Mouse (Mus musculus): Measurements from ENCODE around the gene Trp53tg5. TPM values are rescaled to one million over a fixed set of nuclear protein-coding genes. Genes with fewer than 3 reads are reported as not detected.

The Trp53tg5 gene
- not detected in 2 replicates for polyA plus RNA-seq (2012; rRNA removed)

DNA sequence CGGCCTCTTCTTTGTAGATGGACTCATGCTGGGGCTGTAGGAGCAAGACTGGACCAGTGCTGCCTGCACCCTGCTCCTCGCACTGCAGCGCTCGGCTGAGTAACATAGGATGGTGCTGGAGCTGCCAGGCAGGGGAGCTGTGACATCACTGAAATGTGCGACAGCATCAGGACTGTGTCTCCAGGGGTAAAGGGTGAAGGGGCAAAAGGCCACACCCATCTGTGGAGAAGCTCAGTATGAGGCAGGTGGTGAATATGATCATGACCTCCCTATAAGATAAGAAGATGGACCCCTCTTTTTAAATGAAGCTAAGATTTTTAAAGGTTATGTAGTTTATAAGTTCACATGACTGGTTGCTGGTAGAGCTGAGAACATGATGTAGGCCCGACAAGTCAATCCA, at the start of gene Trp53tg5:
Gene Trp53tg5 (minus strand): TSS at position 101 of the 400 bp plus-strand sequence.

DNA sequence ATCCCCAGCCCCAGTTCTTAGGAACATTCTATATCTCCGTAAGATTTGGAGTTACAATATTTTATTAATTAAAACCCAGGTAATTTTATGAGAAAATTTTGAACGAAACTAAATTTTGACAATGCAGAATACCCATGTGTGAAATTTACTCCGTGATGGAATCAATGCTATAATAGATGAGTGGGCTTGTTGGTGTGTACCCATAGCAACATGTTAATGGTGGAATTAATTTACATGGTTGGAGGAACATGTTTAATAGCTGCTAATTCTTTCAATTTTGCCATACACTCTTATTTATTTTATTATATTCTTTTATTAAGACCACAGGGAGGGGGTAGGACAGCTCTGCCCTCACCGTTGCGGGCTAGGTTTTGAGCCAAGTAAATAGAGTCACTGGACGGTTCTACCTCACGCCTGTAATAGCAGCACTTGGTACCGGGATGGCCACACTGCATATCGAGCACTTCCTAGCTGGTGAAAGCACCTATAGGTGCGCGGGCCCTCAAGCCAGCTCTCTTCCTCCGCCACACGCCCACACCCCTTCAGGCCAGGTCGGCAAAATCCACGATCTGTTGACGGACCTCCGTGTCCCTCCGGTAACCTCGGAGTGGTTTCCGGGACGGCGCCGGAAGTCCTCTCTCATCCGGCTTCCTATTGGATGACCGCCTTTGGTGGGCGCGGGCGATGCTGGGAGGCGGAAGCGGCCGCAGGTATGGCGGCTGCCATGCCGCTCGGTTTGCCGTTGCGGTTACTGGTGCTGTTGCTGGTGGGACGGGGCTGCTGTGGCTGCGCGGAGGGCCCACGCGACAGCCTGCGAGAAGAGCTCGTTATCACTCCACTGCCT, 23.5 kb upstream of the Trp53tg5 start, which contains the start of gene Pigt:
Gene Pigt (plus strand): TSS at position 674 of the 844 bp plus-strand sequence.

DNA sequence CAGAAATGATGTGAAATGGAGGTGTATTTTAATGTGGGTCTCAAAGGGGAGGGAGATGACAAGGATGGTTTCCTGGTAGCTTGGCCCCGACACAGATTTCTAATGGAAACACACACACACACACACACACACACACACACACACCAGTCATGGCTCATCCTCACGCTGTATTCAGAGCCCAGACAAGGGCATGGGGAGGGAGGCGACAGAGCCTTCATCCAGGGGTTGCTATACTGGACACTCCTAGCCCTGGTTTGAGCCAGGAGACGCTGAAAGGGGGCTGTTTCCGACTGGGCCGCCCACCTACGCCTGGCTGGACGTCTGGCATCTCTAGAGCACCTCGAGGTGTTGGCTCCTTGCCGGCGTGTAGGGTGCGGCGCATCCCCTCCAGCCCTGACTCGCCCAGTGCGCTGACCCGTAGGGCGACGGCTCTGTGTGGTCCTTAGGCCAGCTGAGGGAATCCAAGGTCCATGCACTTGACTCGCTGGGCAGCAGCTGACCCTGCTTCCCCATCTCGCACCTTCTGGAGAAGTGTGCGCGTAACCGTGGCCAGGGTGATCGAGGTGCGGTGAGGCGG, 12.2 kb upstream of the Trp53tg5 start, which contains the start of gene Dbndd2:
Gene Dbndd2 (plus strand): TSS at position 426 of the 577 bp plus-strand sequence.

DNA sequence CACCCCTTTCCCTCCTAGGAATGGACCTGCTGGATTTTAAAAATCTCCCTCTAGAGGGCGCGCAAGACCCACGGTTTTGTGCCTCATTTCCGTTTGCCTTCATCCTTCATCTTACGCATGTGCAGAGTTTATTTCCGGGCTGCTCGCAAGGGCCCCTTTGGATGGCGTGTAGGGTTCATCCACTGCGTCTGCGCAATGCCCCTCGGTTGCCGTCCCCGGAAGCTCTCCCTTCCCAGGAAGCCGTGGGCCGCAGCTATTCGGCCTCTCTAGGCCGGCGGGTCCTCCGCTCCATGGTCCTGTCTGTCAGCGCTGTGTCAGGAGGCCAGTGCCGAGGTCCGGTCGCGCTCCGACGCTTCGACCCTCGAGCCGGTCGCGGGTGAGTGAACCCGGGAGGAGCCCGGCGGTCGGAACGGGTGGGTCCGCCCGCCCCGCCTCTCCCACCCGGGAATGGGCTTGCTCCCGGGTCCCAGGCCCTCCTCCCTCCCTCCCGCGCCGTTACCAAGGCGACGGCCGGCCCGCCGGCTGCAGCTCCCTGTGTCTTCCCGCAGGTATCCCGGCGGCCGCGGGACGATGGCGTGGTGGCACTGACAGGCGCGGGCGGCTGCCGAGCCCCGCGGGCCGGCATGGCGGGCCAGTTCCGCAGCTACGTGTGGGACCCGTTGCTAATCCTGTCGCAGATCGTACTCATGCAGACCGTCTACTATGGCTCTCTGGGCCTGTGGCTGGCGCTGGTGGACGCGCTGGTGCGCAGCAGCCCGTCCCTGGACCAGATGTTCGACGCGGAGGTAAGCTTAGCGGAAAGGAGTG, 12.6 kb downstream of the Trp53tg5 start, which contains the start of gene Gm20458:
Gene Gm20458 (plus strand): TSS at position 223 of the 807 bp plus-strand sequence.

DNA sequence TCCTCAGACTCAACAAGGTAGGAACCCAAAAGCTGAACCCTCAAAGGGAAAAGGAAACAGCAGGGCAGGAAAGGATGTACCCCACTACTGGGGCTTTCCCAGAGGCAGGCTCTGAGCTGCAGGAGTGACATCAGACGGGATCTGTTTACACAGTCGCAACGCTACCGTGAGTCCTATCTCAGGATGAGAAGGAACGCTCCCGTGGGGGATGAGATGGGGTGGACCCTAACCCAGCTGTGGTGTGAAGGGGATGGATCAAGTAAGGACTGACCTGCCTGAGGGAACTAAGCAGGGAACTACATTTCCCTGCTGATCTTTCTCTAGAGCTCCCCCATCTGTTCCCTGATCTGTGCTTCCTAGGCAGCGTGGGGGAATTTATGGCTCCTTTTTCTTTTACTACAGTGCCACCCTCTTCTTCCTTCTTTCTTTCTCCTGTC, 16.6 kb downstream of the Trp53tg5 start, which contains the start of gene Sys1:
Gene Sys1 (plus strand): TSS at position 101 of the 437 bp plus-strand sequence.

DNA sequence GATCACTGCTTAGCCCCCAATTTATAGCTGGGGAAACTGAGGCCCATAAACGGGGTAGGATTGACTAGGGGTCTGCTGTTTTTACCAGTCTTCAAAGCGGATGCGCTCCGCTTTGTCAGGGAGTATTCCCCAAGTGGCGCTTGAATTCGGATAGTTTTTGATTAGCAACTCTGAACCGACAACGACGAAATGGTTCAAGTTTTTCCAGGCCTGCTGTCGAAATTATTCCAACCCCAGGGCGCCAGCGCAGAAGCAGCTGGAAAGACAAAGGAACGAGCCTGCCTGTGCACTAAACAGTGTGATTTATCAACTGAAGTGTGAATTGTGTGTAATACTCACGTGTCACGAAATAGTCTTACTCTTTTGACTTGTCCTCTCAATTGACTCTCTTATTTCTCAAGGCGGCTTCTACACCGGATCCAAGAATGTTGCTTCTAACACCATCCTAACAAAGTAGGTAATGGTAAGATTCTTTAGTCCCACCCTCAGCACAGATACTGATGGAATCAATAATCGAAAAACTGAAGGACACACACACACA, 30.0 kb downstream of the Trp53tg5 start, which contains the start of gene Sdc4:
Gene Sdc4 (minus strand): TSS at position 428 of the 541 bp plus-strand sequence.

Other genes with a start within 250 kb of the Trp53tg5 start
- not detected in 2 replicates for gene Svs2, start 235.3 kb downstream of the Trp53tg5 start, polyA plus RNA-seq (2012; rRNA removed)
- gene Svs3b, start 217.1 kb downstream of the Trp53tg5 start, polyA plus RNA-seq (2012; rRNA removed): not detected in 2 replicates
- gene Svs4, start 195.3 kb downstream of the Trp53tg5 start, polyA plus RNA-seq (2012; rRNA removed): not detected in 2 replicates
- not detected in 2 replicates for gene Svs3a, start 184.5 kb downstream of the Trp53tg5 start, polyA plus RNA-seq (2012; rRNA removed)
- not detected in 2 replicates for gene Svs6, start 157.0 kb downstream of the Trp53tg5 start, polyA plus RNA-seq (2012; rRNA removed)
- not detected in 2 replicates for gene Svs5, start 141.0 kb downstream of the Trp53tg5 start, polyA plus RNA-seq (2012; rRNA removed)
- gene Slpi, start 84.6 kb downstream of the Trp53tg5 start, polyA plus RNA-seq (2012; rRNA removed): 0.16 and 0.70 TPM in 2 replicates
- 0.23 and 0.35 TPM in 2 replicates for gene Rbpjl, start 70.6 kb downstream of the Trp53tg5 start, polyA plus RNA-seq (2012; rRNA removed)
- 7.2 and 8.0 TPM in 2 replicates for gene Matn4, start 68.6 kb downstream of the Trp53tg5 start, polyA plus RNA-seq (2012; rRNA removed)
- 4.0 and 5.1 TPM in 2 replicates for gene Sdc4, start 29.8 kb downstream of the Trp53tg5 start, polyA plus RNA-seq (2012; rRNA removed)
- gene Sys1, start 16.8 kb downstream of the Trp53tg5 start, polyA plus RNA-seq (2012; rRNA removed): 64.2 TPM in 2 replicates
- gene Gm20458, start 12.8 kb downstream of the Trp53tg5 start, polyA plus RNA-seq (2012; rRNA removed): 9.1 and 11.2 TPM in 2 replicates
- gene Dbndd2, start 12.4 kb upstream of the Trp53tg5 start, polyA plus RNA-seq (2012; rRNA removed): 21.0 and 24.6 TPM in 2 replicates
- gene Pigt, start 23.8 kb upstream of the Trp53tg5 start, polyA plus RNA-seq (2012; rRNA removed): 81.4 and 104 TPM in 2 replicates
- 2.1 and 3.3 TPM in 2 replicates for gene Wfdc2, start 88.7 kb upstream of the Trp53tg5 start, polyA plus RNA-seq (2012; rRNA removed)
- not detected in 2 replicates for gene Spint3, start 99.7 kb upstream of the Trp53tg5 start, polyA plus RNA-seq (2012; rRNA removed)
- 0.15 TPM in 1 of 2 replicates, not detected in the other for gene Wfdc6a, start 111.7 kb upstream of the Trp53tg5 start, polyA plus RNA-seq (2012; rRNA removed)
- gene Eppin, start 119.9 kb upstream of the Trp53tg5 start, polyA plus RNA-seq (2012; rRNA removed): not detected in 2 replicates
- not detected in 2 replicates for gene Wfdc6b, start 139.8 kb upstream of the Trp53tg5 start, polyA plus RNA-seq (2012; rRNA removed)
- gene Wfdc8, start 139.9 kb upstream of the Trp53tg5 start, polyA plus RNA-seq (2012; rRNA removed): not detected in 2 replicates
- not detected in 2 replicates for gene Wfdc16, start 165.1 kb upstream of the Trp53tg5 start, polyA plus RNA-seq (2012; rRNA removed)
- gene Wfdc10, start 182.3 kb upstream of the Trp53tg5 start, polyA plus RNA-seq (2012; rRNA removed): 0.21 TPM in 1 of 2 replicates, not detected in the other
- not detected in 2 replicates for gene Wfdc9, start 182.9 kb upstream of the Trp53tg5 start, polyA plus RNA-seq (2012; rRNA removed)
- gene Wfdc11, start 200.4 kb upstream of the Trp53tg5 start, polyA plus RNA-seq (2012; rRNA removed): not detected in 2 replicates
- gene Wfdc13, start 211.4 kb upstream of the Trp53tg5 start, polyA plus RNA-seq (2012; rRNA removed): not detected in 2 replicates
- gene Spint4, start 224.8 kb upstream of the Trp53tg5 start, polyA plus RNA-seq (2012; rRNA removed): not detected in 2 replicates
- gene Spint5, start 241.6 kb upstream of the Trp53tg5 start, polyA plus RNA-seq (2012; rRNA removed): not detected in 2 replicates